Mouse (Mus musculus) kidney, adult 2 months (tissue): ENCODE measurements at regions not wholly inside any gene's neighbourhood (a gene's known extent, or its start where the extent isn't known, plus 50 kb on each side); places are given as distances from the start of the nearest gene placed in this dataset.

ENCODE experiments used
- DNase-seq: peaks from one replicate; pipeline ENCODE4 v3.0.0; 2021
- H3K27ac ChIP-seq: fragments of 200-500 bp; 2 replicates; pipeline ENCODE4 v1.5.1; 2012; ENCODE audit warnings: low read depth, low read length, control low read depth, inconsistent platforms; ENCODE audit not compliant: insufficient read depth
- H3K27me3 ChIP-seq: fragments of 200-500 bp; replicated peaks from 2 replicates; pipeline ENCODE4 v1.6.1; 2012; ENCODE audit warnings: mild to moderate bottlenecking, moderate library complexity, low read length, inconsistent platforms; ENCODE audit not compliant: control insufficient read depth, insufficient read depth
- H3K36me3 ChIP-seq: fragments of 200-500 bp; 2 replicates; pipeline ENCODE4 v1.6.1; 2012; ENCODE audit warnings: mild to moderate bottlenecking, moderate library complexity, low read length, inconsistent platforms; ENCODE audit not compliant: control insufficient read depth, insufficient read depth
- H3K4me1 ChIP-seq: fragments of 200-500 bp; 2 replicates; pipeline ENCODE4 v1.6.1; 2011; ENCODE audit warnings: low read length; ENCODE audit not compliant: control insufficient read depth, insufficient read depth
- H3K4me3 ChIP-seq: fragments of 200-500 bp; 2 replicates; pipeline ENCODE4 v1.5.1; 2011; ENCODE audit warnings: mild to moderate bottlenecking, low read depth, low read length, control low read depth; ENCODE audit not compliant: insufficient read depth
- CTCF ChIP-seq: fragments of 200-500 bp; conservative IDR thresholded peaks from 2 replicates; pipeline ENCODE4 v1.5.1; 2011; ENCODE audit warnings: low read depth, mild to moderate bottlenecking, control low read depth, low read length, moderate library complexity, mixed read lengths; ENCODE audit not compliant: insufficient read depth, insufficient read length
- POLR2A ChIP-seq: fragments of 200-500 bp; IDR thresholded peaks from one replicate; pipeline ENCODE4 v1.6.1; 2011; ENCODE audit warnings: low read depth, low read length, control low read depth
- WGBS: fragments of 180-500 bp; shearing (Covaris S2); methylation state at CpG from one replicate; pipeline ENCODE4 v1.1.7; 2018; 5-methylcytosine and 5-hydroxymethylcytosine counted together

- Histone ChIP-seq H3K4me1 (no peaks in the 10 kb centered on the region), H3K4me3 (no peak overlapping the region), H3K36me3 (no peaks in the 10 kb centered on the region), H3K27me3 (no peaks in the 10 kb centered on the region), H3K27ac (no peak overlapping the region)
- WGBS = 58% methylated on average over 7 of the region's 7 CpGs
- peak; percentile 10 for DNase-seq
- TF ChIP-seq CTCF = no peak
- no peak for TF ChIP-seq POLR2A
Observed at GRCm38 (mm10) chr16:79191196-79191595, 100.3 kb upstream of the Tmprss15 start.

GRCm38 (mm10) chr16:79186471-79186870 is 95.6 kb upstream of the Tmprss15 start:
- DNase-seq = no peak
- 69% methylated on average over 1 of the region's 1 CpGs for WGBS
- Histone ChIP-seq H3K4me1 (no peaks in the 10 kb centered on the region), H3K27ac (no peak overlapping the region), H3K36me3 (no peaks in the 10 kb centered on the region), H3K4me3 (no peak overlapping the region), H3K27me3 (no peaks in the 10 kb centered on the region)
- TF ChIP-seq POLR2A (no peak), CTCF (no peak)

- TF ChIP-seq CTCF (no peak), POLR2A (no peak)
- H3K4me1 ChIP-seq = no peaks in the 10 kb centered on the region
- H3K27ac ChIP-seq = no peak overlapping the region
- no peaks in the 10 kb centered on the region for H3K36me3 ChIP-seq
- 54% methylated on average over 2 of the region's 2 CpGs for WGBS
- DNase-seq = no peak
- H3K4me3 ChIP-seq = no peak overlapping the region
- H3K27me3 ChIP-seq = no peaks in the 10 kb centered on the region
Observed at GRCm38 (mm10) chr16:79182474-79182873, 91.6 kb upstream of the Tmprss15 start.

- H3K4me3 ChIP-seq = no peak overlapping the region
- H3K4me1 ChIP-seq = no peaks in the 10 kb centered on the region
- DNase-seq = no peak
- no peaks in the 10 kb centered on the region for H3K36me3 ChIP-seq
- TF ChIP-seq POLR2A (no peak), CTCF (no peak)
- no peak overlapping the region for H3K27ac ChIP-seq
- 77% methylated on average over 15 of the region's 15 CpGs for WGBS
- no peaks in the 10 kb centered on the region for H3K27me3 ChIP-seq
Observed at GRCm38 (mm10) chr16:79177299-79177999, 86.6 kb upstream of the Tmprss15 start.

- Histone ChIP-seq H3K36me3 (no peaks in the 10 kb centered on the region), H3K27me3 (no peaks in the 10 kb centered on the region), H3K4me1 (no peaks in the 10 kb centered on the region), H3K27ac (no peak overlapping the region), H3K4me3 (no peak overlapping the region)
- no peak for DNase-seq
- WGBS = 78% methylated on average over 6 of the region's 6 CpGs
- no peak for TF ChIP-seq POLR2A
- TF ChIP-seq CTCF = no peak
Observed at GRCm38 (mm10) chr16:79176832-79177243, 85.9 kb upstream of the Tmprss15 start.

GRCm38 (mm10) chr16:79168193-79168592 is 77.3 kb upstream of the Tmprss15 start:
- no peak overlapping the region for H3K27ac ChIP-seq
- H3K4me3 ChIP-seq = no peak overlapping the region
- no peaks in the 10 kb centered on the region for H3K4me1 ChIP-seq
- no peak for TF ChIP-seq POLR2A
- TF ChIP-seq CTCF = peak; percentile 52
- H3K36me3 ChIP-seq = no peaks in the 10 kb centered on the region
- no peaks in the 10 kb centered on the region for H3K27me3 ChIP-seq
- WGBS = 15% methylated on average over 8 of the region's 8 CpGs
- peak; percentile 37 for DNase-seq

GRCm38 (mm10) chr16:79142813-79143212 is 51.9 kb upstream of the Tmprss15 start:
- H3K27me3 ChIP-seq = no peaks in the 10 kb centered on the region
- TF ChIP-seq POLR2A = no peak
- no peak for TF ChIP-seq CTCF
- 71% methylated on average over 1 of the region's 1 CpGs for WGBS
- no peaks in the 10 kb centered on the region for H3K36me3 ChIP-seq
- no peaks in the 10 kb centered on the region for H3K4me1 ChIP-seq
- no peak overlapping the region for H3K27ac ChIP-seq
- H3K4me3 ChIP-seq = no peak overlapping the region
- no peak for DNase-seq
